Mouse (Mus musculus) liver, embryonic 13.5 days (tissue): Measurements from ENCODE around the gene Dnaaf2. TPM values are rescaled to one million over a fixed set of nuclear protein-coding genes. Genes with fewer than 3 reads are reported as not detected.
"Not testable (repeated sequence)": the region's sequence is repeated elsewhere in the genome, so short reads cannot be mapped to it uniquely, and the experiment has no call there.

Experiments used
- ATAC-seq: fragments of 200-750 bp; cut with Nextera tagmentation; 2 replicates; pipeline ENCODE4 v1.8.0; 2017; ENCODE audit warnings: low read depth, mild to moderate bottlenecking, moderate number of reproducible peaks, moderate library complexity
- DNase-seq: peaks from one replicate; pipeline ENCODE4 v3.0.0; 2022
- H3K27ac ChIP-seq: fragments of 300-500 bp; sonication (generic); 2 replicates; pipeline ENCODE4 v1.5.1; 2015; ENCODE audit warnings: moderate library complexity, mild to moderate bottlenecking, inconsistent platforms
- H3K27me3 ChIP-seq: fragments of 300-500 bp; sonication (generic); 2 replicates; pipeline ENCODE4 v1.6.1; 2015; ENCODE audit warnings: mild to moderate bottlenecking, inconsistent platforms
- H3K36me3 ChIP-seq: fragments of 300-500 bp; sonication (generic); 2 replicates; pipeline ENCODE4 v1.6.1; 2015; ENCODE audit warnings: mild to moderate bottlenecking, inconsistent platforms
- H3K4me1 ChIP-seq: fragments of 300-500 bp; sonication (generic); replicated peaks from 2 replicates; pipeline ENCODE4 v1.6.1; 2015; ENCODE audit warnings: inconsistent platforms
- H3K4me2 ChIP-seq: fragments of 300-500 bp; sonication (generic); 2 replicates; pipeline ENCODE4 v1.6.1; 2015; ENCODE audit warnings: inconsistent platforms, mild to moderate bottlenecking, moderate library complexity
- H3K4me3 ChIP-seq: fragments of 300-500 bp; sonication (generic); replicated peaks from 2 replicates; pipeline ENCODE4 v1.5.1; 2015; ENCODE audit warnings: mild to moderate bottlenecking, inconsistent platforms
- H3K9ac ChIP-seq: fragments of 300-500 bp; sonication (generic); 2 replicates; pipeline ENCODE4 v1.6.1; 2015; ENCODE audit warnings: mild to moderate bottlenecking, inconsistent platforms
- H3K9me3 ChIP-seq: fragments of 300-500 bp; sonication (generic); replicated peaks from 2 replicates; pipeline ENCODE4 v1.6.1; 2016; ENCODE audit warnings: inconsistent platforms
- WGBS: fragments of 180-500 bp; shearing (Covaris S2); methylation state at CpG from one replicate; pipeline ENCODE4 v1.1.7; 2015; ENCODE audit not compliant: insufficient replicate concordance; 5-methylcytosine and 5-hydroxymethylcytosine counted together
- polyA plus RNA-seq: library from polyadenylated mRNA; unstranded; fragments of >200 nt; fragmentation: Nextera tagmentation; extraction: Ambion mirVana; gene quantifications from 2 replicates; pipeline ENCODE4 v1.2.1, GENCODE M21; 2015

The Dnaaf2 gene
- polyA plus RNA-seq, 1 experiment from 2014 or later: 7.1 TPM

DNA sequence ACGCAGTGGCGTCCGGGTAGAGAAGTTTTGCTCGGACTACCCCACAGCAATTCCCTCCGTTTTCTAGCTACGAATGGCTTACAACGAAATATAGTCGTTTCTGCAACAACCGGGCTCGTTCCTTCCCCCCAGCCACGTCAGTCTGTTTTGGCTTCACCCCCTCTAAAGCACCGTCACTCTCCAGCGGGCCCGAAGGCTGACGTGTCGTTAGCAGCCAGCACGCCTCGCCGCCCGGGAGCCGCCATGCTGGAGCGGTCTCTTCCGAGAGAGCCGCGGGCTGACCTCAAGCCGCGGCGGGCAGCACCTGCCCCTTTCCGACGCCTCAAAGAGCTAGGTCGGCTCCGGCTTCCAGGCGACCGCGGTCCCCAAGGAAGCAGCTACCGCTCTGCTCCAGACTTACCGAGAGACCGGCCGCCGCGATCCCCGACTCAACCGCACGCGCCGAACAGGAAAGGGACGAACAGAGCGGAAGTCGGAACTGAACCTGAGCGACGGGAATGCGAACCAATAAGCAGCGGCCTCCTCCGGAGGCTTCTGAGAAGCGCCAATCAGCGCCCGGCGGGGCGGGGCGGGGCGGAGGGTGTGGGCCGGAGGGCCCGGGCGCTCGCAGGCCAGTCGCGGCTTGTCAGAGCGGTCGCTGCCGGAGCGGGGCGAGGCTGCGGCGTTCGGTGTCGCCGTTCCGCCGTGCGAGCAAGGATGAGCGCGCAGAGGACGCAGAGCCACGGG, 14.5 kb downstream of the Dnaaf2 start, which contains the start of the genes Rpl36al and Mgat2:
Gene Rpl36al (minus strand): TSS at position 501 of the 726 bp plus-strand sequence.
Gene Mgat2 (plus strand): TSS at position 575 of the 726 bp plus-strand sequence.
- H3K9ac ChIP-seq: peak within 1 kb of the TSS; percentile 96
- H3K27me3 ChIP-seq: no peaks in the 10 kb centered on the region
- peaks cover 40% of the 10 kb centered on the region for H3K36me3 ChIP-seq
- peak within 1 kb of the TSS; percentile 94 for H3K27ac ChIP-seq
- H3K4me1 ChIP-seq: peaks cover 39% of the 10 kb centered on the region
- DNase-seq (peak; percentile 96), ATAC-seq (peak; percentile 97)
- peak within 1 kb of the TSS; percentile 97 for H3K4me2 ChIP-seq
- WGBS: under 1% methylated on average over 84 of the region's 84 CpGs
- no peaks in the 10 kb centered on the region for H3K9me3 ChIP-seq
- H3K4me3 ChIP-seq: peak within 1 kb of the TSS; percentile 91

DNA sequence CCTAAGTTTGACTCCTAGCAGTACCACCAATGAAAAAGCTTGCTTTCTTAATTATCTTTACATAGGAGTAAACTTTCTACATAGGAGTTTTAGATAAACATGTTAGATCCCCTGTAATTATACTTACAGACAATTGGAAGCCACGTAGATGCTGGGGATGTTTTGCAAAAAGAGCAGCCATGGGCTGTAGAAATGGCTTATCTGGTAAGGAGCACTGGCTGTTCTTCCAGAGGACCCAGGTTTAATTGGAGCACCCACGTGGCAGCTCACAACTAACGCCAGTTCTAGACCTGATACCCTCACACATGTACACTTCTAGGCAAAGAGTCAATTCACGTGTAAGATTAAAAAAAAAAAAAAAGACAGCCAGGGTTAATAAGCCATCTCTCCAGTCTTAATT, 16.4 kb downstream of the Dnaaf2 start:
- 63% methylated on average over 4 of the region's 4 CpGs for WGBS
- peaks cover 23% of the 10 kb centered on the region for H3K4me1 ChIP-seq
- no peaks in the 10 kb centered on the region for H3K27me3 ChIP-seq
- no peak for DNase-seq
- H3K36me3 ChIP-seq: peaks cover 43% of the 10 kb centered on the region
- H3K4me3 ChIP-seq: no peak overlapping the region
- ATAC-seq: no peak
- H3K27ac ChIP-seq: no peak overlapping the region
- H3K9ac ChIP-seq: no peak overlapping the region
- no peak overlapping the region for H3K4me2 ChIP-seq
- H3K9me3 ChIP-seq: 0 out of 2 replicates have a peak, but pooled peaks cover 3% of the 10 kb centered on the region

GRCm38 (mm10) chr12:69179371-69179770, 18.9 kb downstream of the Dnaaf2 start:
- Histone ChIP-seq H3K9me3 (0 out of 2 replicates have a peak, but pooled peaks cover 3% of the 10 kb centered on the region), H3K36me3 (peaks cover 67% of the 10 kb centered on the region), H3K4me2 (no peak overlapping the region), H3K27ac (no peak overlapping the region), H3K4me3 (no peak overlapping the region), H3K9ac (no peak overlapping the region), H3K27me3 (no peaks in the 10 kb centered on the region), H3K4me1 (peaks cover 13% of the 10 kb centered on the region)
- 76% methylated on average over 12 of the region's 12 CpGs for whole genome bisulfite sequencing
- ATAC-seq: no peak
- DNase-seq: no peak

DNA sequence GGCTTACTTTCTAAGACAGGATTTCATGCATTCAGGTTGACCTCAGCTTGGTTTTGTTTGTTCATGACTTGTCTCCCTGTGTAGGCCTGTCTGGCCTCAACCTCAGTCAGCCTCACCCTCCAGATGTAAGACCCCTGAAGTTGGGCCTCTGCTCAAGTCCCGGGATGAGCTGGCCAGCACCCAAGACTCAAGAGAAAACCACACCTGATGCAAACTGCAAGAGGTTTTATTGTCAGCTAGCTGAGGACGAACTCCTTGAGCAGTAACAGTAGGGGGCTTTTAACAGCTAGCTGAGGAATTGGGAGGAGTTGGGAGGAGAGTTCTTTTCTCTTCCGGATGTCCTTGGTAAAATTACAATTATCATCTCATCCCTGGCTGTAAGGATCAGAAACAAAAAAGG, 20.7 kb downstream of the Dnaaf2 start:
- Histone ChIP-seq H3K27ac (no peak overlapping the region), H3K9ac (no peak overlapping the region), H3K4me3 (no peak overlapping the region), H3K9me3 (0 out of 2 replicates have a peak, but pooled peaks cover 3% of the 10 kb centered on the region), H3K4me1 (peaks cover 6% of the 10 kb centered on the region), H3K36me3 (peaks cover 82% of the 10 kb centered on the region), H3K27me3 (no peaks in the 10 kb centered on the region), H3K4me2 (no peak overlapping the region)
- ATAC-seq (no peak), DNase-seq (no peak)
- WGBS: 88% methylated on average over 3 of the region's 3 CpGs

GRCm38 (mm10) chr12:69175975-69176374, 22.3 kb downstream of the Dnaaf2 start:
- H3K36me3 ChIP-seq: peaks cover 79% of the 10 kb centered on the region
- no peak overlapping the region for H3K9ac ChIP-seq
- 69% methylated on average over 3 of the region's 3 CpGs for WGBS
- no peak overlapping the region for H3K4me3 ChIP-seq
- H3K4me2 ChIP-seq: no peak overlapping the region
- no peaks in the 10 kb centered on the region for H3K27me3 ChIP-seq
- H3K4me1 ChIP-seq: peaks cover 9% of the 10 kb centered on the region
- no peak for DNase-seq
- no peak for ATAC-seq
- H3K9me3 ChIP-seq: 0 out of 2 replicates have a peak, but pooled peaks cover 3% of the 10 kb centered on the region
- H3K27ac ChIP-seq: no peak overlapping the region

GRCm38 (mm10) chr12:69171307-69171706, 26.9 kb downstream of the Dnaaf2 start:
- H3K27me3 ChIP-seq: no peaks in the 10 kb centered on the region
- DNase-seq: no peak
- no peak overlapping the region for H3K4me3 ChIP-seq
- H3K27ac ChIP-seq: no peak overlapping the region
- no peak for ATAC-seq
- peaks cover 44% of the 10 kb centered on the region for H3K36me3 ChIP-seq
- WGBS: 87% methylated on average over 2 of the region's 2 CpGs
- no peak overlapping the region for H3K4me2 ChIP-seq
- H3K4me1 ChIP-seq: peaks cover 35% of the 10 kb centered on the region
- peak overlapping the region; percentile 30; the same call in 1 of the 2 replicates for H3K9ac ChIP-seq
- no peaks in the 10 kb centered on the region for H3K9me3 ChIP-seq

DNA sequence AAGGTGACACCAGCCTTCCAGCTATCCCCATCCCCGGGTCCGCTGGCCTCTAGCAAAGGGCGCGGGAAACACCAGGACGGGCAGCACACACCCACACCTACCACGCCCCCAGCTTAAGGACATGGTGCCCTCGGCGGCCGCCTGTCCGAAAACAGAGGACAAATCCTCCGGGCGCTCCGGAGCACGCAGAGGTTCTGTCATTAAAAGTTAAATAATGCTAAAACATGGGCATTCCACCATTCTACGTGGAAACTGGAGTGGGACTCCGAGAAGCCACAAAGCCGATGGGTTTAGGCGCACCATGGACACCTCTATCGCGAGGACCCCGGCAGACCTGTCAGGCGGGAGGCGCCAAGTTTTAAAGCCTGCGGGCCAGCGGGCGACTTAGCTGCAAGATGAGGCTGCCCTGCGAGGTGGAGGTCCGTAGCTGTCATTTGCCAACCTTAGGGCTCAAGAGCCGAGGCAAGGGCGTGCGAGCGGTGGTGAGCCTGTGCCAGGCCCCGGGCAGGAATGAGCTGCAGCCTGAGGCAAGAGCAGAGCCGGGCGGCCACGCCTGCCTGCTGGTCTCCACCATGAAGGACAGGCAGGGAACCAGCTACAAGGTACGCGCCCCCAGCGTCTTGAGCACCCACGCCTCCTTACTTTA, 29.6 kb downstream of the Dnaaf2 start, which contains the start of gene Lrr1:
Gene Lrr1 (plus strand): TSS at position 354 of the 646 bp plus-strand sequence.
- Histone ChIP-seq H3K9ac (peak within 1 kb of the TSS; percentile 81), H3K36me3 (peaks cover 17% of the 10 kb centered on the region), H3K4me3 (peak within 1 kb of the TSS; percentile 80), H3K27me3 (no peaks in the 10 kb centered on the region), H3K9me3 (no peaks in the 10 kb centered on the region), H3K4me2 (peak within 1 kb of the TSS; percentile 84), H3K4me1 (peaks cover 48% of the 10 kb centered on the region), H3K27ac (peak within 1 kb of the TSS; percentile 81)
- DNase-seq: peak; percentile 84
- under 1% methylated on average over 40 of the region's 40 CpGs for WGBS
- ATAC-seq: peak; percentile 90

DNA sequence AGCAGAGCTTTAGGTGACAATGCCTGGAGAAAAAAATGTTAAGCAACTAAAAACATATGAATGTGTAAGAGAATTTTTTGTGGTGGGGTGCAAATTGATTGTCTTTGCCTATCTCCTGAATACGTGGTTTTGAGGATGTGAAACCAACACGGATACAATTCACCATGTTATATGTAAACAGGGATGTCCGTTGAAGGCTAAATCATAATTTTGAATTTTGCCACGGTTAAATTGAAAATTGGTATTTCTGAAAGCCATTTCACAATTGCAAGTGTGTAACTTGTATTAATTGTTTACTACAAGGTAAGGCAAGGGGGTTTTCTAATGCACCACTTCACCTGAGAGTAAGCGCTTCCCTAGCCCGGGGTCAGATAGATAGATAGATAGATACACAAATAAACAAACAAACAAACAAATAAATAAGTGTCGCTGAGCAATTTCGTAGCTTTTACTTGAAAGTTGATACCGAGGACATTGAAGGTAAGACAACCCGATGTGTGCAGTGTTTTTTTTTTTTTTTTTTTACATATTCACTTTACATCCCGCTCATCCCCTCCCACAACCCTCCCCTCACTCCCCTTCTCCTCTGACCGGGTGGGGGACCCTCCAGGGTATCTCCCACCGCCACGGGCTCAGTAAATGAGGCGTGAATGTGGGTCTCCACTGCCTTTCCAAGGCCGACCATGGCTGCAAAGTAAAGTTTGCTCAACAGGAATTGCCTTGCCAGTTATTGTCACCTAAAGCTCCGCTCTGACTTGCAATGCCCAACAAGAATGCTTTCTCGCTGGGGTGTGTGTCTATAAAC, 30.4 kb downstream of the Dnaaf2 start:
- DNase-seq: no peak
- ATAC-seq: peak; percentile 15
- Histone ChIP-seq H3K9me3 (no peaks in the 10 kb centered on the region), H3K9ac (peak overlapping the region; percentile 81), H3K4me3 (peak overlapping the region; percentile 80), H3K27me3 (no peaks in the 10 kb centered on the region), H3K27ac (peak overlapping the region; percentile 13), H3K4me2 (peak overlapping the region; percentile 84), H3K4me1 (peaks cover 48% of the 10 kb centered on the region), H3K36me3 (peaks cover 10% of the 10 kb centered on the region)
- WGBS: 8% methylated on average over 18 of the region's 18 CpGs

DNA sequence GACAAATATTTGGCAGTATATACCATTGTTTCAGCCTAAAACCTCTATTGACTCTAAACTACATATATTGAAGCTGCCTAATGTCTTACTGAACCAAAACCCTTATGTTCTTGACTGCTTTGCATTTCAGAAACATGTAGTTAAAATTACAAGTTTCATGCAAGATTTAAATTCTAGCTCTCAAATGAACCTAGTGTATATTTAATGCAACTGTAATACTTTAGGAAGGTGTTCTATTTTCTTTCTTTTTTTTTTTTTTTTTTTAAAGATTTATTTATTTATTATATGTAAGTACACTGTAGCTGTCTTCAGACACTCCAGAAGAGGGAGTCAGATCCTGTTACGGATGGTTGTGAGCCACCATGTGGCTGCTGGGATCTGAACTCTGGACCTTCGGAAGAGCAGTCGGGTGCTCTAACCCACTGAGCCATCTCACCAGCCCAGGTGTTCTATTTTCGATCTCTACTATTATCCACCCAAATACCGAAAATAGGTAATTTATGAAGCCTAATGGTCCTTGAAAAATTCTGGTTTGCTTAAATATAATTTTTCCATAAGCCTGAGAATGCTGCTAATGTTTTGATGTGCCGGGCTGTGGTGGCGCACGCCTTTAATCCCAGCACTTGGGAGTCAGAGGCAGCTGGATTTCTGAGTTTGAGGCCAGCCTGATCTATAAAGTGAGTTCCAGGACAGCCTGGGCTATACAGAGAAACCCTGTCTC, 31.2 kb downstream of the Dnaaf2 start:
- Histone ChIP-seq H3K4me3 (peak overlapping the region; percentile 80; the same call in 1 of the 2 replicates), H3K4me1 (peaks cover 48% of the 10 kb centered on the region), H3K4me2 (peak overlapping the region; percentile 84)
- H3K27me3 ChIP-seq, H3K9me3 ChIP-seq, DNase-seq, H3K27ac ChIP-seq, H3K9ac ChIP-seq, ATAC-seq, H3K36me3 ChIP-seq: not testable (repeated sequence)
- WGBS: 78% methylated on average over 8 of the region's 8 CpGs

- Histone ChIP-seq H3K4me2 (no peak overlapping the region), H3K4me3 (no peak overlapping the region), H3K9me3 (no peaks in the 10 kb centered on the region), H3K4me1 (peaks cover 34% of the 10 kb centered on the region), H3K9ac (peak overlapping the region; percentile 11; the same call in 1 of the 2 replicates), H3K27ac (no peak overlapping the region), H3K36me3 (no peaks in the 10 kb centered on the region), H3K27me3 (no peaks in the 10 kb centered on the region)
- WGBS: 14% methylated on average over 3 of the region's 3 CpGs
- ATAC-seq: no peak
- DNase-seq: no peak
These were observed 33.3 kb downstream of the Dnaaf2 start for GRCm38 (mm10) chr12:69164904-69165303.
